Mouse (Mus musculus): Measurements from ENCODE around the gene Uhmk1.
"Not testable (repeated sequence)": the region's sequence is repeated elsewhere in the genome, so short reads cannot be mapped to it uniquely, and the experiment has no call there.

Gene Uhmk1

DNA sequence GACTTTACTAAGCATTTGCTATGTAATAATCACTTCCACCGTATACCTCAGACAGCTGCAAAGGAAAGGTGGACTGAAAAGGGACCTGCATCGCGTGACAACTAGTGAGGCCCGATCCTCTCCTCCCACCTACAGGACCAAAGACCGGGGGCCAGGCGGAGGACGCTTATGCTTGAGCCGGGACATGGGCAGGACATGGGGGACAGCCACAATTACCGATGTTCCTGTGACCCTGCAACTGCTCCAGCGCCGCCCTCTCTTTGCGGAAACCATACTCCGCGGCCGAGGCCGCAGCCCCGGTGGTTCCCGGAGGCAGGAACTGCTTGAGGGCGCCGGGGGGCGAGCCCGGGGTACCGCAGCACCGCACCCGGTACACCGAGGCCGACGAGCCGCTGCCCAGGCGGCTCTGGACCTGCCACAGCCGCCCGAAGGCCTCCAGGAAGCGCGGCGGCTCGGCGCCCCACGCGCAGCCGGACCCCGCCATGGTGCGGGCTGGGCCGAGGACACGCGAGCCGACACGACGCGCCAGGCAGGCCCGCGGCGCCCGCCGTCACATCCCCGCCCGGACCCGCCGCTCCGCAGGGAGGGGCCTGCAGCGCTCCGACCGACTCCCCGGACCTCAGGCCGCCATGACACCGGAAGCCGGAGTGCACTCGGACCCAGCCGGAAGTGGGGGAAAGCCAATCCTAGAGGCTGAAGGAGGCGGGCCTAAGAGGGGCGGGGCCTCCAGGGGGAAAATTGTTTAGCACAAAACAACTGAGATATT, at the start of gene Uhmk1:
Gene Uhmk1 (minus strand): TSS at position 641 of the 766 bp plus-strand sequence.
- peak; percentile 93 for DNase-seq

DNA sequence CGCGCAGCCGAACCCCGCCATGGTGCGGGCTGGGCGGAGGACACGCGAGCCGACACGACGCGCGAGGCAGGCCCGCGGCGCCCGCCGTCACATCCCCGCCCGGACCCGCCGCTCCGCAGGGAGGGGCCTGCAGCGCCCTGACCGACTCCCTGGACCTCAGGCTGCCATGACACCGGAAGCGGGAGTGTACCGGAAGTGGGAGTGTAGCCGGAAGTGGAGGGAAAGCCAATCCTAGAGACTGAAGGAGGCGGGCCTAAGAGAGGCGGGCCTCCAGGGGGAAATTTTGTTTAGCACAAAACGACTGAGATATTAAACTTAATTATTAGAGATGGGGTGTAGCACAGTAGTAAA, 40.3 kb upstream of the Uhmk1 start:
- DNase-seq = peak; percentile 86

DNA sequence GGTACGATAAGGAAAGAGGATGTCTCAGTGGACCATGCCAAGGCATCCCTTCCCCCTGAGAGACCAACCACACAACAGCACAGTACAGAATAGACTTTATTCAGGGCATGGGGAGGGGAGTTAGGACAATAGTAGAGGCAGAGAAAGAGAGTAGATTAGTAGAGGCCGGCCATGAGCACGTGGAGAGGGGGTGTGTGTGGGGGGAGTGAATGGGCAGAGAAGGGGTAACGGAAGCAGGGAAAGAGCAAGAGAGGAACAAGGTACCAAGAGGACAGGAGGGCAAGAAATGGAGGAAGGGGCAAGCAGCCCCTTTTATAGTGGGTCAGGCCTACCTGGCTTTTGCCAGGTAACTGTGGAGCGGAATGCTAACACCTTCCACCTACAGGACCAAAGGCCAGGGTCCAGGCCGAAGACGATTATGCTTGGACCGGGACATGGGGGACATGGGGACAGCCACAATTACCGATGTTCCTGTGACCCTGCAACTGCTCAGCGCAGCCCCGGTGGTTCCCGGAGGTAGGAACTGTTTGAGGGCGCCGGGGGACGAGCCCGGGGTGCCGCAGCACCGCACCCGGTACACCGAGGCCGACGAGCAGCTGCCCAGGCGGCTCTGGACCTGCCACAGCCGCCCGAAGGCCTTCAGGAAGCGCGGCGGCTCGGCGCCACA, 39.8 kb upstream of the Uhmk1 start:
- no peak for DNase-seq

DNA sequence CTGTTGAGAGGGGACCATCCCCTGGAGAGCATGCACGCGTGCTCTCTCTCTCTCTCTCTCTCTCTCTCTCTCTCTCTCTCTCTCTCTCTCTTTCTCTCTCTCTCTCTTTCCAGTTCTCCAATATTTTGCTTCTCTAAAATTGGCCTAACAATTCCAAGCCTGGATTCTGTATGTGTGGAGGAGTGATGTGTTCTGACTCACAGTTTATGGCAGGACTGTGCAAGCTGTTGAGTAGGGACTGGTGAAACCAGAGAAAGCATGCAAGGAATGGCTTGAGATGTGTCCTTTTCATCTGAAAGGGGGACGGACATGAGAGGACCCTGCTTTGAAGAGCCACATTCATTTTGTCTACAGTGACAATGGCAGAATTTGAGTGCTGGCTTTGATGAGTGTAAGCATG, 29.8 kb upstream of the Uhmk1 start:
- no peak for DNase-seq

DNA sequence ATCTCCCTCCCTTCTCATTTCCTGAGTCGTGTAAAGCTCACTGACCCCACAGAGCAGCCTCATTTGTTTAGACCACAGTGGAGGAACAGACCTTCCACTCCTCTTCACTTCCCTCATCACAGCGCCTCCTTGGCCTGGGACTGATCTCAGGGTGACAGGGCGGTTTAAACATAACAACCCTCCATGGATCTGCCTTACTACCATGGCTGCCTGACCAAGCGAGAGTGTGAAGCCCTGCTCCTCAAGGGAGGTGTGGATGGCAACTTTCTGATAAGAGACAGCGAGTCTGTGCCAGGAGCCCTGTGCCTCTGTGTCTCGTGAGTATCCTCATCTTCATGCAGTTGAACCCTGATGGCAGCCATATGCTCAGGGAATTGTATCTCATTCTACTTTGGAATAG, 17.5 kb upstream of the Uhmk1 start, which contains the start of gene Sh2d1b2:
Gene Sh2d1b2 (plus strand): TSS at position 62 of the 400 bp plus-strand sequence.
- not testable (repeated sequence) for DNase-seq

DNA sequence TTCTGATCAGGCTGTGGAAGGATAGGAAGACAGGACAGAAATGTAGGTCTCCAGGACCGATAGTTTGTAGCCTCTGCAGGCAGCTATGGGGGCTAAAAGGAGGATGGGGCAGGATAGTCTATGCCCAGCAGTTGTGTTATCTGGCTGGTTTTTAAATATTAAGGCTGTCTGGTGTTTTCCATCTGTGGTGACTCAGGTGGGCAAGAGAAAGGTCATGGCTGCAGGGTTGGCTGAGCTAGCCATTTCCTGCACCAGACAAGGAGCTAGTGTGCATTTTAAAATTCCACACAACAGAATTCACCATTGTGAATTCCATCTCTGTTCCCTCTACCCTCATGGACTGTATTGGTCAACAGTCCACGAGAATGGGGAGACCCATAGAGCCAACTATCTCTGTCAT, 8.1 kb upstream of the Uhmk1 start:
- no peak for DNase-seq

DNA sequence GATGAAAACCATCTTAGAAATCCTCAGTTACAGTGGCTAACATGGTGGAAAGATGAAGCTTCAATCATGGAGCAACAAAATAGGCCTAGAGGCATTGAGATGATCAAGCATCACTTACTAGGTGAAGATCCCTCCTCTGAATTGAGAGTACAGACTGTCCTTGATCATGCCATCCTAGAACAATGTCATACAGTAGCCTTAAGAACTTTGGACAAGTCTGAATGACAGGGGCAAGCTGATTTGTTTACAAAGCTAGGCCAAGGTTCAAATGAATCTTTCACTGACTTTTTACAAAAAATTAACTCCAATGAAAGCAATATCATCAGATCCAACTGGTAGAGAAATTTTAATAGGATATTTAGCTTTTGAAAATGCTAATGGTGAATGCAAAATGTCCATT, 5.2 kb upstream of the Uhmk1 start:
- no peak for DNase-seq

DNA sequence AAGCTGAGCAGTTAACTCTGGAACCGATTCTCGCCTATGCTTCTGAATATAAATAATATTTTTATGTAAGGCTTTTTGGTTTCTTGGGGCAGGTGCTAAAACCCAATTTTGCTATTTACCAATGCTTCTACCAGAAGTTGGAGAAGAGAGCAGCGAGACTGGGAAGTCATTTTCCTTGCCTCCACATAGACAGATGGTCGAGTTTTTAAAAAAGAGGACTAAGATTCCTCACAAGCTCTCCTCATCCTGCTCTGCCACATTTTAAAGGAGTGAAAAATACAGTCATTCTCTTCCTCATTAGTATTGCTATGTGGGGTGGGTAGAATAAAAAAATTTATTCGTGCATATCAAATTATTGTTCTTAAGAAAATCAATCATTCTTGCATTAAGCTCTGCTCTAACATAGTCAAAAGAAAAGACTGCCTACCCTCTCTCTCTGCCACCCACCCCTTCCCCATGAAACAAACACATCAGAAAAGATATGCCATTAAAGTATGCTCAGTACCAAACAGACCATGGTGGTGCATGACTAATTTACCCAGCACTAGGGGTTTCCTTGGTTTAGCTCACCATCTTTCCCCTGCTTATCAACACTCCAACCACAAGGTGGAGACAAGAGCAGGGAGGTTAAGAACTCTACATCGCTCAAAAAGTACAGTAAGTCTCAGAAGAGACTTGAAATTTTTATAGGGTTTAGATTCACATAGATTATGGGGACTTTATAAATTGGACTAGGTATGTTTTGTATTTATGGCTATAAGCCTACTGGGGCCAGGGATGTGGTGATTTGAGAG, 3.1 kb upstream of the Uhmk1 start:
- no peak for DNase-seq

DNA sequence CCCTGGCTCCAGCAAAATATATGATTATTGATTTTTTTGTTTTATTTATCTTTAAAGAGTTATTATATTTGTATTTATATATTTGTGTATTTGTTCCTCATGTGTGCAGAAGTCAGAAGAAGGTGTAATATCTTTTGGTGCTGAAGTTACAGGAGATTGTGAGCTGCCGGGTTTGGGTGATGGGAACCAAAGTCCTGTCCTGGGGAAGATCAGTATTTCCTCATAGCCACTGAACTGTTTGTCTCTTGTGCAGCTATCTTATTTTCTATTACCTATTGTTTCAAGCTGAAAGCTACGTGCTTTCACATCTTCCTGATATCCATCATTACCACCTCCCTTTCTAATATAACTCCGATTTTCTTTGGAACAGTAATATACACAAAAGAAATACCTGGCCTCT, 393 bp upstream of the Uhmk1 start:
- DNase-seq = no peak

DNA sequence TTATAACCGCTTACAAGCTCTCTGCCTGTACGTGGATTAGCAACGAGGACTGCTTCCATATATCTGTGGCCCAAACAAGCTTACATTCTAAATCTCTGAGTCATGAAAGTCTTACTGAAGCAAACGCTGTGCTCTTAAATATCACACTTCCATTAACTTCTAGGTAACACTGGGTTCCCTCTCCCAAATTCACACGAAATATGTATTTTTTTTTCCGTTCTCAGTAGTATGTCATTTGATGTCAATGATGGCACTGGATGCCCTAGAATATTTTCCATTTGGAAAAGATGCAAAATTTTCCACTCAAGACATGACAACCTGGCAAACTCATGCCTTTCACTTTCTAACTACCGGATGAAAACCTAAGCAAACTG, 827 bp downstream of the Uhmk1 start:
- DNase-seq = no peak

DNA sequence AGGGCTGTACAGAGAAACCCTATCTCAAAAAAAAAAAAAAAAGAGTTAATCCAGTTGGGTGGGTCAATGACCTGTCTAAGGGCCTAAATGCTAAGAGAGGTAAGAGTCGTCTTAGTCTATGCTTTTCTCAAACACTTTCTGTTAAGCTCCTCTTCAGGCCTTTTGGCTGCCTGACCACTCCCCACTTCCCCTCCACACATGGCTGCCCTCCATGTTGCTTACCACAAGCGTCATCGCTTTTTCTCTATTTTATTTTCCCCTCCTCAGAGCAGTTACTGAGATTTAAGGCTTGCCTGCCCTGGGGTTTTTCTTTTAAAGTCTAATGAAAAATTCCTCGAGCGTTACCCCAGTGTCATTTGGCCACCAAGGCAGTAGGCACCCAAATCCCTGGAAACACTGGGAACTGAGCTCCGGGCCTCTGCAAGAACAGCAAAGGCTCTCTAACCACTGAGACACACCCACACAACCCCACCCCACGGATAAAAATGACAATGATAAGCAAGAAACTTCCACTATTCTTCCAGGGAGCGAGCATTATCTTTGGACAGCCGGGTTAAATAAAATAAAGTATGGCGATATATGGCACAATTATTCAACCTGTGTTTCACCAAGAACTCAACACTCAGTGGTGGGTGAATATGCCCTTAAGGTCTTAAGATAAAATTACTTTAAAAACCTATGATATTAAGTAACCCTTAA, 1.9 kb downstream of the Uhmk1 start:
- no peak for DNase-seq

DNA sequence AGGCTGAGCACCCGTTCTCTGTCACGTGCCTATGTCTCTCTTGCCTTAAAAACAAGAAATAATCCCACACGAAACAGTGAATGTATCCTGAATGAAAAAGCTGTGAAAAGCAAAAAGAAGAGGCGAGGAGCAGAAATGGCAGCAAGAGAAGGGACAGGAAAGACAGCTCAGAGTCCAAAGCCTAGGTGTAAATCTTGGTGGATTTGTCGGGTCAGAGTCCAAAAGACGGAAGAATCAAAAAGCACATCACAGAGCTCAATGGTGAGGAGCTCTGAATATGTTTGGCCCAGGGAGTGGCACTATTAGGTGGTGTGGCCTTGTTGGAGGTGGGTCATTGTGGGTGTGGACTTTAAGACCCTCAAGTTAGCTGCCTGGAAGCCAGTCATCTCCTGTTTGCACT, 8.8 kb downstream of the Uhmk1 start:
- no peak for DNase-seq

DNA sequence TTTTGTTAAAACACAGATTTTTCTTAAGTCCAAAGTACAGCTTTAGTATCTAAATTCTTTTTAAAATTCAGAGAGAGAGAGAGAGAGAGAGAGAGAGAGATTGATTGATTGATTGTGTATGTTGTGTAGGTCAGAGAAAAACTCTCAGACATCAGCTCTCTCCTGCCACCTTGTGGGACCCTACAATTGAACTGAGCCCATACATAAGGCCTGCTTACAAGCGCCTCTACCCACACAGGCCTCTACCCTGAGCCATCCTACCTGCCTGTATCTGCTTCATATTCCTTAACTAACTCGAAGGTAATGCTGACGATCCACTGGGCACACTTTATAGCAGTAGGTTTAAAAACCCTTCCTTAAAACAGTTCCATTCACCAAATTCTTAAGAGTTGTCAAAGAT, 14.8 kb downstream of the Uhmk1 start:
- peak; percentile 30 for DNase-seq

DNA sequence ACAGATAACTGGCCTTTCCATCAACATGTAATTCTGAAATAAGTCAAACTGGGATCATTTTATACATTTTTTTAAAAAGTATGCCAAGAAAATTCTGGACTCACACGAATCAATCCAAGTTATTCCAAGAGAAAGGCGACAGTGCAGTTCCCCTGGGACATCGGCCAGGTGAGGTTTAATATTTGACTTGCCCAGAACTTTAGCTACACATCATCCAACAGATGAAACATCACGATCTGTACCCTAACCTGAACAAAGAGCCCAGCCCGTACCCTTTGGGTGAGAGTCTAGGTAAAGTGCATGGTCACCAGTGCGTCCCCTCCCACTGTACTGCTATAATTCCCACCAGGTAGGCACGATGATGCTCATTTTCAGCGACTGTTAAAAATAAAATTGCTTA, 19.0 kb downstream of the Uhmk1 start:
- DNase-seq = peak; percentile 55

DNA sequence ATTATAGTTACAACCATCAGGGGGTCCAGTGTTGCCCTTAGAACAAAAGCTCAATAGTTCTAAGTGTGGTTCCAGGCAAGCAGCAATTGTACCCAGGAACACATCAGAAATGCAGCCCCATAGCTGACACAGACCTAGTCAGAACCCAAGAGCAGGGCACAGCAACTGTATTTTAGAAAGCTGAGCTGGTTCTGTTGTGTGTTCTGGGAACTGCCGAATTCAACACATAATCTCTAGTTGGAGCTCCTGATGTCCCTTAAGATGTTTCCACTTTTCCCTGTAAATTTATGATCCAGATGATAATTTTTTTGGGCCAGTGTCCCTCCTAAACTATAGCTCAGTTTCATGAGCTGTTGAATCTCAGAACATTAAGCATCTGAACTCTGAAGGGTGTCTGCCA, 23.3 kb downstream of the Uhmk1 start:
- DNase-seq = no peak

DNA sequence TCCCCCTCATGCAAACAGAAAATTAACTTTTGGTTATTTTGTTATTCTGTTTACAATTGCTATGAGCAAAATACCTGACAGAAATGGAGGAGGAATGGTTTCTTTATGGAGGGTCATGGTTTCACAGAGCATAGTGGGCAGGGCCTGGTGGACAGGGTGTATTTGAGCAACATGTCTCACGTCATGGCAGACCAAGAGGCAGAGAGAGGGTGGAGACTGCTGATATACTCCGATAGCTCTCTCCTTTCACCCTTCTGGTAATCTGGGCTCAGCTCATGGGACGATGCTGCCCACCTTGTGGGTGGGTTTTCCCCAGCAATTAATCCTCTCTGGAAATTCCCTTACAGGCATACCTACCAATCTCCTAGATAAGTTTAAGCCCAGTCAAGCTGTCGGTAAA, 25.0 kb downstream of the Uhmk1 start:
- peak; percentile 6 for DNase-seq

DNA sequence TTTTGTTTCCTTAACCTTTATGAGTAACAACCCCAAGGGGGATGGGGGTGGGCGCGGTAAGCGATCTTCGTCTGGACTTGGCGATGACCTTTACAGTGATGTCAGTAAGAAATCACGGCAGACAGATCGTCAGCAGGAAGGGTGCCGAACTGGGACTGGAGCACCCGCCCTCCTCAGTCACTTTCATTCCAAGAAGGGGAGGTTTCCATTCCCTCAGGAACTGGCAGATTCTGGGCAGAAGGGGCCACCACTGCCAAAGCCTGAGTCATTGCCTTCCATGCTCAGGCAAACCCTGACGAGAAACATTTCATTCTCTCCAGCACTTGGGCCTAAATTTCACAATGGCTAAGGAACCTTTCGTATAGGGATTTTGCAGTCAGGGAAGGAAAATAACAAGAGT, 26.6 kb downstream of the Uhmk1 start:
- peak; percentile 22 for DNase-seq

DNA sequence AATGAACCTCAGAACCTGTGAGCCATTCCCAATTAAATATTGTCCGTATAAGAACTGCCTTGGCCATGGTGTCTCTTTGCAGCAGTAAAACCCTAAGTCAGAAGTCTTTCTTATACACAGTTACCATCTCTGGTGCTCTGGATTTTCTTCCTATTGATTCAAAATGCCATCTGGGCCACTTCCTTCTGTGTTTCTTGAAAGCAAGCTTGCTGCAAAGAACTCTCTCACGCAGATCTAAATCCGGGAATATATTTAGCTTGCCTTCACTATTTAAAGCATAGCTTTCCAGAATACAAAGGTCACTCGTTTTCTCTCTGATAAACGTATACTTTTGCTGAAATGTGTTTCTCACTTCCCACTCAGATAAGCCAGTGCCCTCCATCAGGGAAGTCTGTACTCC, 28.7 kb downstream of the Uhmk1 start:
- no peak for DNase-seq

DNA sequence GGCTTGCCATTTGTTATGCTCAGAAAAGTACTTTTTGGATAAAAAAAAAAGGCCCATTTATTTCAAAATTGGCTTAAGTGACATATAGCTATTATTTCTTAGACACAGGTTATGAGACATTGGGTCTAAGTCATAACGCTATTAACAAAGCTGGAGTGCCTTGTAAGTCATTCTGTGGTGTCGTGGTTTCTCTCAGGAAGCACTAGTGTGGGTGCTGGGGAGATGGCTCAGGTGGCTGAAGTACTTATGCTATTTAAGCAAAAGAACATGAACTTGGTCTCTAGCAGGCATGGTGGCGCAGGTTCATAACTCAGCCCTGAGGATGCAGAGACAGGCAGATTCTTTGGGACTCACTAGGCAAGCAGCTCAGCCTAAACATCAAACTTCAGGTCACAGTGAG, 30.1 kb downstream of the Uhmk1 start:
- DNase-seq = no peak

DNA sequence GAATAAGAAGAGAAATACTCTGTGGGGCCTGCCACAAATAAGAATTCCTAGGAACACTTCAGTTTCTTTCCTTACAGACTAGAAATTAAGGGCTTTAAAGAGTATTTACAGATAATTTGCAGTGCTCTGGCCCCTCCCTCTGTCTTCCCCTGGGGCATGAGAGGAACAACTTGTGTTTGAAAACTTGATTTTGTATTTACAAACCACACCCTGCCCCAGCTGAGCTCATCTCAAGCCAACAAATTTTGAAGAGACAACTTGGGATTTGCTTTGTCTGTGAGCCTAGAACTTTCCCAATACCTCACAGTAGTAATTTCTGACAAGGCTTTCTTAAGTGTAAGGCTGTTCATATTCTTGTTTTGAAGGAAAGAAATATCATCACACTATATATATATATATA, 32.5 kb downstream of the Uhmk1 start:
- no peak for DNase-seq

DNA sequence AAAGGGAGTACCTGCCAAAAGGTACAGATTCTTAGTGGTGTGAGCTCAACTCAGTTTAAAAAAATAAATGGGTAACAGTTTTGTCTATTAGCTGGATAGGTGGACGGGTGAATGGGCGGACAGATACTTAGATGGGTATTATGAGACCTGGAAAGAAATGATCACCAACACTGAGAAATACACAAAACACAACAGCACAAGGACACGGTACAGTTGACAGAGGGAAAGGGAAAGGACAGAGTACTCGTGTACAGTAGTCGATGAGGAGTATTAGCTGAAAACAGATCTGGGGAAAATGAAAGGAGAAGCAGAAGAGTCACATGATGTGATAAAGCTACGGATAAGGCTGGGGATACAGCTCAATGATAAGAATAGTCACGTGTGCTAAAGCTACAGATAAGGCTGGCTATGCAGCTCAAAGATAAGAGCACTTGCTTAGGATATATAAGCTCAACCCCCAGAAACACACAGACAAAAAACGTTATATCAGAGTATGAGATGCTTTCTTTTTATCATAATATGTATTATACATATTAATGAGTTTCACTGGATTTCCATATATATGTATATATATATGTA, 38.4 kb downstream of the Uhmk1 start:
- no peak for DNase-seq

DNA sequence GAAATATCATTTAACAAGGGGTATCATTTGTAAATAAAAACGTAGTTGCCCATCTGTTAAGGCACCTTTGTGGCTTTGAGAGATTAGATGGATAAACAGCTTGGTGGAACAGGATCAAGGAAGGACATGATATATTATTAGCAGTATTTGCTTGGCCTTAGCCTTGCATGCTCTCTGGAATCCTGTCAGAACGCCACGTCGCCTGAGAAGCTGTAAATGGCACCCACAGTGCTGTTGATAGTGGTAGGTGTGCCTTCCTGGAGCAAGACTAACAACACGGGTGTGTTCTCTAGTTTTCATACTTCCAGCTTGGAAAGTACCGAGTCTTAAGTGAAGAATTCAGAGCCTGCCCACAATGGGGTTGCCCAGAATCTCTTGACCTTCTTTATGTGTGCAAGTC, 39.3 kb downstream of the Uhmk1 start:
- DNase-seq = no peak

DNA sequence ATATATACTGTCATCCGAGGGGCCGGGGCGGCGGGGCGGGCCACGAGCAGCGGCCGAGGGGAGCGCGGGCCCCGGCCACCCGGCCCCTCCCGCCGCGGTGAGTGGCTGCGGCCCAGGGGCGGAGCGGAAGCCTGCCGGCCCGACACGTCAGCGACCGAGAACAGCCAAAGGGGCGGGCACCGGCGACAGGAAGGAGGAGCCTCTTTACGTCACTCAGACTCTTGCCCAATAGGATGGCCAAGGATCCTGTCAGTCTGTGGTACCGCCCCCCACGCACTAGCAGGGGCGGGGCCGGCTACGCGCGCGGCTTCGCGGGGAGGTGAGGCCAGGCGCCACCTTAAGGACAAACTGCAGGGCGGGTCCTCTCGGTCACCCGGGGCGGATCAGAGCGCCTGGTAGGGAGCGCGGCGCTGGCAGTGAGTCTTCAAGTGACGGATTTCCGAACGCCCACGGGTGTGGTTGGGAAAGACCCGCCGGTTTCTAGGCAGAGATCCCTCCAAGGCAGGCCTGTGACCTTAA, 40.3 kb downstream of the Uhmk1 start, which contains the start of gene Uap1:
Gene Uap1 (minus strand): TSS at position 144 of the 519 bp plus-strand sequence.
- peak; percentile 99 for DNase-seq

All from kidney, postnatal 14 days (tissue).